Mouse (Mus musculus): ENCODE results near the gene Hist1h2ad.
A peak's percentile ranks its signal among the peaks of the same experiment; 100 is the strongest.
"Not testable (repeated sequence)": the region's sequence is repeated elsewhere in the genome, so short reads cannot be mapped to it uniquely, and the experiment has no call there.

Gene Hist1h2ad

GRCm38 (mm10) chr13:23584331-23584730 is 10.2 kb downstream of the Hist1h2ad start:
- DNase-seq (ENCODE audit: extremely low spot score): peak; percentile 51

- DNase-seq (ENCODE audit: extremely low spot score): peak; percentile 83
Observed at GRCm38 (mm10) chr13:23585029-23585441, 10.9 kb downstream of the Hist1h2ad start.

DNA sequence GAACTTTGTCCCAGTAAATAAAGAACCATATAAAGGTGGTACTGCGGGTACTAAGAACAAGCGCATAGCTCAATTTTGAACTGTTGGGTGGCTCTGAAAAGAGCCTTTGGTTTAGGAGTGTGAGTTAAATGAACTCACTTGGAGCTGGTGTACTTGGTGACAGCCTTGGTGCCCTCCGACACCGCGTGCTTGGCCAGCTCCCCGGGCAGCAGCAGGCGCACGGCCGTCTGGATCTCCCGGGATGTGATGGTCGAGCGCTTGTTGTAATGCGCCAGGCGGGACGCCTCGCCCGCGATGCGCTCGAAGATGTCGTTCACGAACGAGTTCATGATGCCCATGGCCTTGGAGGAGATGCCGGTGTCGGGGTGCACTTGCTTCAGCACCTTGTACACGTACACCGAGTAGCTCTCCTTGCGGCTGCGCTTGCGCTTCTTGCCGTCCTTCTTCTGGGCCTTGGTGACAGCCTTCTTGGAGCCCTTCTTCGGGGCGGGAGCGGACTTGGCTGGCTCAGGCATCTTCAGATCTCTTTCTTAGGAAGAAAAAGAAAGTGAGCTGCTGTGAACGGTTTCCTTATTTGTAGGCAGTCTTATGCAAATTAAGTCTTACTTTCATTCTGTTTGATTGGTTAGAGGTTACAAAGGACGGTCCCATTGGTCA is 11.4 kb downstream of the Hist1h2ad start:
- peak; percentile 91 for DNase-seq (ENCODE audit: extremely low spot score)

- DNase-seq (ENCODE audit: extremely low spot score): peak; percentile 63
Observed at GRCm38 (mm10) chr13:23586099-23586939, 12.1 kb downstream of the Hist1h2ad start.

- no peak for DNase-seq (ENCODE audit: extremely low spot score)
Observed at GRCm38 (mm10) chr13:23586940-23587225, 12.7 kb downstream of the Hist1h2ad start.

GRCm38 (mm10) chr13:23591206-23591605 is 17.0 kb downstream of the Hist1h2ad start:
- no peak for DNase-seq (ENCODE audit: extremely low spot score)

DNA sequence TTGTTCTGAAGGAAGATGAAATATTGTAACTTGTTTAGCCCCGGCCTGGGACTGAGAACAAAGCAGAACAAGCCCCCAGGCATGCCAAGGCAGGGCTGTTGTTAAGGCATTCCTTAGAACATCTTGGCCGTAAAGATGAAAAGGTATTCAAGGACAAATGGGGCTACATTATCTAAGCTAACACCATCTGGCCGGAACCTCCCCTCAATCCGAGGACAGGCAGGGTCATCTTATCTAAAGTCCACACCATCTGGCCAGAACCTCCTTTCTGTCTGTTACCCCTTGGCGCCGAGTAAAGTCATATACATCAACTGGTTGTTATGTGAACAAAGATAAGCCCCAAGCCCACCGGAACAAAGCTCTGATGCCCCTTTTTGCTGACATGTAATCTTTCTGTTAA is 17.7 kb downstream of the Hist1h2ad start:
- not testable (repeated sequence) for DNase-seq (ENCODE audit: extremely low spot score)

GRCm38 (mm10) chr13:23592614-23593013 is 18.4 kb downstream of the Hist1h2ad start:
- DNase-seq (ENCODE audit: extremely low spot score): no peak

DNA sequence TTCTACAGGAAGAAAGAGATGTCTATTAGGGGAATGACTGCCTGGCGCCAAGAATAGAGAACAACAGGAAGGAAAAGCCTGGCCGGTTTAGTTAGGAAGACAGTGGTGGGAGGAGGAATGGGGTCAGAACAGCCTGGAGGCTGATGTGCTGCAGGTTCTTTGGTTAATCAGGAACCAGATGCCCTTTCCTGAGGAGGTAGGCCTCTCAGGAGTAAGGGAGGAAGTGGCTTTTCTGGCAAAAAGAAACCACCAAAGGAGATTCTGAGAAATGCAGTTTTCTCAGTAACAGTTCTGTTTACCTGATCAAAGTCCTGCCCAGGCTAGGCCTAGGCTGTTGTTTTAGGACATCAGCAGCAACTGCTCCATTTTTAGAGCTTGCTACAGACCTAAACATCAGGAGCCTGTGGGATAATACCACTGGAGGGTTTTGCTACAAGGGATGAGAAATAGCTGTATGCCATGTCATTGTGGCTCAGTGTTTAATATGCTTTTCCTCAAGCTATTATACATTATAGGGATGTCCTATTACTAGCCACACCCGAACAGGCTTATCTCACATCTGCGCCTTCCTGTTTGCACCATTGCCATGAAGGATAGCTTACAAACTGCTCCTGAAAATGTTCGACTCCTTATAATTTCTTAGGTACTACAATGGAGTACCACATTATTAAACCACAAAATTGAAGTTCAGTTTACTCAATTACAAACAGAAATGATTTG is 19.0 kb downstream of the Hist1h2ad start:
- DNase-seq (ENCODE audit: extremely low spot score): no peak

DNA sequence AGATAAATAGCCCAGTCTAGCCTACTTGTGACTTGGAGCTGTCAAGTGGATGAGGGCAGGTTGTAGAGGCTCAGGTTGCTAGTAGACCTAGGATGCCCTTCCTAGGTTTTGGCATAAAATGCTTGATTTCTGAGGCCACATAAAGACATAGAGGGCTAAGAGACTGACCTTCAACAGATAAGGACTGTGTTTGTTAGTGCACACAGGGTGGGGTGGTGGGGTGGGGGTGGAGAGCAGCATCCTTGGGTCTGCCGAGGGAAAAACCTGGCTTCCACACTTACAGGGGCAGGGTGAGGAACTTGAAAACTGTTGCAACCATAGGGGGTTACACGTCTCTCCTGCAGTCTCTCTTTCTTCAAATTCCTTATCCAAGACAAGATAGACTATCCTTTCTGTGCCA is 21.0 kb downstream of the Hist1h2ad start:
- no peak for DNase-seq (ENCODE audit: extremely low spot score)

DNA sequence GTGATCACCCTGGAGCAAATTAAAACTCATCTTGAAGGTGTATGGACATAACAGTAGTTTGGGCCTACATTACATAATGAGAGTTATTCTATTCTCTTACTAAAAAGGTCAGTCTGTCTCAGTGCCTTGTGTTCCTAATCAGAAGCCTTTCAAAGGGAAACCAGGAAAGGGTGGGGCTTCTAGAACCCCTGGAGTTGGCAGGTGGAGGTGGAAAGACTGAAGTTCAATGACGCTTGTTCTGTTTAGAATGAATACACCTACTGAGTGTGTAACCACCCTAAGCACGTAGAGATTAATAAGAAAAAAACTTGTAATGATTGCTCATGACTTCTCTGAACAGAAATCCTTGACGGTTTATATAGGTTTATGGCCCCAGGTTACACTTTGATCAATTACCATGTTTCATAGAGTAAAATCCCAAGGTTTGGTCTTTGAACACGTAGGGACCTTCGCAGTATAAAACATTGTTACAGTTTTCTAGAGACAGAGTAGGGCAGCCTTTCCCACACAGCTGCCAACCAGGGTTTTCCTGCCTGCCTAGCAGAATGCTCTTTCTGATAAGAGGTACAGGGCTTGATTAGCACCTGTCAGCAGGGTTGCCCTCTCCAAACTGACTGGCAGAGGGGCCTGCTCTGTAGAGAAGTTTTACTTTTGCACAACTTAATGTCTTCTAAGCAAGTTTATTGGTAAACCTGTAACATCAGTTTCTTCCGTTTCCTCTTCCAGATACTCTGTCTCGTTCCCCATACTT is 21.6 kb downstream of the Hist1h2ad start:
- no peak for DNase-seq (ENCODE audit: extremely low spot score)

DNA sequence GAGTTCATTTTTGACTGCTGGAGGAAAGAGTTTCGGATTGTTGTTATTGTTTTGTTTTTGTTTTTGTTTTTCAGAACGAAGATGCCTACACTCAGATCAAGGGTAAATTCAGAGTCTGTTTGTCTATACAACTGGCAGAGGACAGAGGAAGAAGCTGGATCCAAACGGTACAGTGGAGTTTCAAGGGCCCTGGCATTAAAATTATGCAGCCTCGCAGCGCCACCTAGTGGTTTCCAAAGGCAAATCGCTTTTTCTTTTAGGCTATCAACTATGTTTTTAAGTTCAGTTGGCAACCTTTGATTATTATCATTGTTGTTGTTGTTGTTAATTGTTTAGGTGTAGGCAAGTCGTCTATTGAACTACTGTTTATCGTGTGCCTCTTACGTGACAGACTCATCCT is 23.8 kb downstream of the Hist1h2ad start:
- peak; percentile 74 for DNase-seq (ENCODE audit: extremely low spot score)

- no peak for DNase-seq (ENCODE audit: extremely low spot score)
Observed at GRCm38 (mm10) chr13:23603182-23603699, 29.1 kb downstream of the Hist1h2ad start.

GRCm38 (mm10) chr13:23604452-23604851 is 30.3 kb downstream of the Hist1h2ad start:
- DNase-seq (ENCODE audit: extremely low spot score): no peak

DNA sequence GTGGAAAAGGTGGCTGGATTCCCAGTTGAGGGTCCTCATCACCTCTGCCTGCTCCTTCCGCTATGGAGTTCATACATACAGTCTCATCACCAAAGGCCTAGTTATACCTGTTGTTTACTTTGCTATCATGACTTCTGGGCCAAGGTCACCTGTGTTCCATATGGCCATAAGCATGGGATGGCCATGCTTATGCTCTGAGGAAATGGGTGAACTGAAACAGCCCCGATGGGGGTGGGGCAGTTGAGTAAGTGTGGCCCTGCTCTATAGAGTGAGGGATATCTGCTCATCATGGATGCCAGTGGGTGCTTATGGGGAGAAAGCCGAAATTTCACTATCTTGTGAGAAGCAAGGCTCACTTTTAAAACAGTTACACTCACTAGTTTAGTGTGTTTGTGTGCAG is 30.9 kb downstream of the Hist1h2ad start:
- no peak for DNase-seq (ENCODE audit: extremely low spot score)

DNA sequence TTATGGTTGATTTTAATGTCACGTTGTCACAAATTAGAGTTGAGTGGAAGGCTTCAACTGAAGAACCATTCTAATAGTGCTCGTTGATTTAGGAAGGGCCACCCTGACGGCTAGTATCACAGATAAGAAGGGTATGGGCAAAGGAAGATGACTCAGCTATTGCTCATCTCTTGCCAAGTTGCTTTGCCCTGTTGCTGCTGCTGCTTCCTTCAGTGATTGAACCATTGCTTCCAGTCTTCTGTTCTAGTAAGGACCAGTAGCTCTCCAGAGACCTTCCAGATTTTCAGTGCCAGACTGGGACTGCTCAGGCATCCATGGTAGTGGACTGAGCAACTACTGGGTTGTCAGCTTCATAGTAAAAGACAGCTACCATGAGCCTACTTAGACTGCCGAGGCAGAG is 35.0 kb downstream of the Hist1h2ad start:
- DNase-seq (ENCODE audit: extremely low spot score): no peak

- no peak for DNase-seq (ENCODE audit: extremely low spot score)
Observed at GRCm38 (mm10) chr13:23609844-23610243, 35.7 kb downstream of the Hist1h2ad start.

DNA sequence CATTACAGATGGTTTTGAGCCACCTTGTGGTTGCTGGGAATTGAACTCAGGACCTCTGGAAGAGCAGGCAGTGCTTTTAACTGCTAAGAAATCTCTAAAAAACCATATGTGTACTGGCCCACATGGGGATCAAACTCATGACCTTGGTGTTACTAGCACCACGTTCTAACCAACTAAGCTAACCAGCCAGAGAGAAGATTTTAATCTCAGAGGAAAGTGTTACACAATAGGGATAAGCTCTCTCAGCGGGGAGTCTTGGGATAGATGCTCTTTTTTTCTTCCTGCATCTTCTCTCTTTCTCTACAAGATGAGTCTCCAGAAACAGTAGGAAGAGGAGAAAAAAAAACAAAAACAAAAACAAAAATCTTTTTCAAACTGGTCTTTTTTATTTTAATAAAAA is 36.2 kb downstream of the Hist1h2ad start:
- DNase-seq (ENCODE audit: extremely low spot score): no peak

DNA sequence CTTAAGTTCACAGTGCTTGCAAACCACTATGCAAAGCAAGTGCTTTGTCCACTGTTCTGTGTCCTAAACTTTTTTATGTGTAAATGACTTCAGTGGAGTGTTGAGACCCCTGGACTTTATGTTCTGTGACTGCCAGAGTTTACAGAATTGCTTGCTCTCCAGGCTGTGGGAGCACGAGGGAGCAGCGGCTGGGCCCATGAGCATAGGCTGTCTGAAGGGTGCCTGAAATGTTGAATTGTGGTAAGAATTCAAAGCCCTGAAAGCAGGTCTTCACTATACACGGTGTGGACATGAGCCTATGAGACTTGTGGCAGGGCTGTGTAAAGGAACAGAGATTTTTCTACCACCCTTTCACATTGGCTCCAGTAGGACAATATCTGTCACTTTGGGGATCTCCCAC is 37.5 kb downstream of the Hist1h2ad start:
- no peak for DNase-seq (ENCODE audit: extremely low spot score)

- DNase-seq (ENCODE audit: extremely low spot score): peak; percentile 21
Observed at GRCm38 (mm10) chr13:23620056-23620732, 46.0 kb downstream of the Hist1h2ad start.

Data from embryo, embryonic 9.5 days (tissue).